Mouse (Mus musculus) CH12.LX (cell line): ENCODE results near the gene Kdm4b.

Source experiments
- BHLHE40 ChIP-seq: IDR thresholded peaks from 2 replicates; pipeline ENCODE4 v1.6.1; 2011; ENCODE audit warnings: mild to moderate bottlenecking, low read depth, low read length, improper control_type of control experiment
- CHD1 ChIP-seq: IDR thresholded peaks from 2 replicates; pipeline ENCODE4 v1.6.1; 2012; ENCODE audit warnings: low read depth, low read length, improper control_type of control experiment, inconsistent platforms
- CTCF ChIP-seq, 2 experiments: IDR thresholded peaks in 1 of 2; conservative IDR thresholded peaks in 1 of 2; 2 replicates each; pipeline ENCODE4 v1.5.1; 2011 to 2012; ENCODE audit warnings: low read depth in 2 of 2, low read length in 2 of 2, improper control_type of control experiment in 1 of 2, inconsistent platforms in 1 of 2, mild to moderate bottlenecking in 1 of 2, moderate library complexity in 1 of 2
- ELF1 ChIP-seq: IDR thresholded peaks from 2 replicates; pipeline ENCODE4 v1.6.1; 2014; ENCODE audit warnings: low read depth, mild to moderate bottlenecking, inconsistent platforms, low read length, improper control_type of control experiment
- IRF4 ChIP-seq: IDR thresholded peaks from 2 replicates; pipeline ENCODE4 v1.6.1; 2014; ENCODE audit warnings: low read depth, mild to moderate bottlenecking, inconsistent platforms, low read length, improper control_type of control experiment
- JUND ChIP-seq: conservative IDR thresholded peaks from 2 replicates; pipeline ENCODE4 v1.6.1; 2011; ENCODE audit warnings: low read depth, low read length, improper control_type of control experiment
- POLR2A ChIP-seq: IDR thresholded peaks from 2 replicates; pipeline ENCODE4 v1.6.1; 2011; ENCODE audit warnings: low read depth, mild to moderate bottlenecking, improper control_type of control experiment, low read length
- POLR2AphosphoS2 ChIP-seq: IDR thresholded peaks from 2 replicates; pipeline ENCODE4 v1.6.1; 2011; ENCODE audit warnings: low read depth, low read length, improper control_type of control experiment
- USF1 ChIP-seq: IDR thresholded peaks from 2 replicates; pipeline ENCODE4 v1.6.1; 2014; ENCODE audit warnings: low read depth, mild to moderate bottlenecking, inconsistent platforms, low read length, improper control_type of control experiment
- ZC3H11A ChIP-seq: IDR thresholded peaks from 2 replicates; pipeline ENCODE4 v1.6.1; 2012; ENCODE audit warnings: low read depth, mild to moderate bottlenecking, inconsistent platforms, low read length, improper control_type of control experiment

DNA sequence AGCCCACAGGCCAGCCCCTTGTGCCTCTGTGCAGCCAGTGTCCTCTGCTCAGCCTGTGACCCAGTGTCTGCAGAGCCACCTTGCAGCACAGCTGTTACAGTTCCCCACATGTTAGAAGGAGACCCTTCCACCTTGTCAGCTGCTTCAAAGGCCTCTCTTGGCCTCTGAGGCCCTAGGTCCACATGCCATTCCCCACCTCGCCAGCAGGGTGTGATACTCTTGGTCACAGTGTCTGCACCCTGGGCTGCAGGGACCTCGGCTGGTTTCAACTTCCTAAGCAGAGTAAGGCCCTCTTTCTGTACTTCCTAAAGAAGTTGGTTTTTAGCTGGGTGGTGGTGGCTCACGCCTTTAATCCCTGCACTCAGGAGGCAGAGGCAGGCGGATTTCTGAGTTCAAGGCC lies 13.0 kb downstream of the Kdm4b start:
- TF ChIP-seq POLR2AphosphoS2 = no peak
- no peak for TF ChIP-seq ZC3H11A
- TF ChIP-seq POLR2A = no peak
- TF ChIP-seq CHD1 = no peak
- TF ChIP-seq IRF4 = no peak
- no peak for TF ChIP-seq USF1
- peak; percentile 63 to 74 for TF ChIP-seq CTCF (conservative IDR thresholded peaks at IDR 0.05 in 1 of 2, IDR thresholded peaks at IDR 0.05 in 1 of 2; ENCODE audit: low read depth in 2 of 2, low read length in 2 of 2)
- TF ChIP-seq ELF1 = no peak
- TF ChIP-seq BHLHE40 = no peak
- TF ChIP-seq JUND = no peak
